Mouse (Mus musculus): ENCODE measurements around the gene Nacc1. TPM values are rescaled to one million over a fixed set of nuclear protein-coding genes. Genes with fewer than 3 reads are reported as not detected.

The Nacc1 gene
- total and polyA plus RNA-seq, 3 experiments, result 42.5 to 106 TPM; not detected in 1

DNA sequence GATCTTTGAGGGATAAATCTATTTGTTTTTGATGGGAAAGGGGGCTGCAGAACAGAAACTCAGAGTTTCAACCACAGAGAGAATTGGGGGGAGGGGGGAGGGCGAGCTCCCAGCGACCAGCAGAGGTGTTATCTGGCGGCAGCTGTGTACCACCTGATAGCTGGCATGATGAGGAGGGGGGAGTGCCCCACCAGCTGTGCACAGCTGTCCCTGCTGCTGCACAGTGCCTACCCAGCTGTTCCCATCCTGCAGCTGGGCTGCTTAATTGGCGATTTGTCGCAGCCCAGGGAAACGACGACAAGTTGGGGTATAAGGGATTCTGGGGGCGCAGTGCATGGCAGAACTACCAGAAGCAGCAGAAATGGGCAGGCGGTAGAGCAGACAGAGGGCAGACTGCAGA, 37.0 kb upstream of the Nacc1 start:
- Histone ChIP-seq H3K4me1 (ENCODE audit: control insufficient read depth in 1 of 2, insufficient read depth in 2 of 2, low read length in 2 of 2) (peaks cover 20 to 59% of the 10 kb centered on the region in 2 experiments), H3K4me3 (ENCODE audit: control insufficient read depth in 1 of 2, insufficient read depth in 1 of 2, low read depth in 2 of 2, low read length in 2 of 2) (no peak overlapping the region), H3K27ac (ENCODE audit: control insufficient read depth, low read depth, low read length) (no peak overlapping the region; the same call in 1 of the 2 replicates), H3K36me3 (ENCODE audit: control insufficient read depth in 1 of 2, insufficient read depth in 2 of 2, low read length in 2 of 2) (peaks cover 4 to 39% of the 10 kb centered on the region in 2 experiments; a peak in 3 of 4 replicates), H3K9me3 (replicated peaks; ENCODE audit: insufficient read depth, low read length) (no peaks in the 10 kb centered on the region), H3K9ac (ENCODE audit: control insufficient read depth, low read depth, low read length, poor library complexity, severe bottlenecking) (peak overlapping the region; percentile 80), H3K27me3 (ENCODE audit: control insufficient read depth in 1 of 2, insufficient read depth in 2 of 2, low read length in 2 of 2) (no peaks in the 10 kb centered on the region), H3K79me2 (ENCODE audit: control insufficient read depth, insufficient read depth, low read length, poor library complexity) (peaks cover 14% of the 10 kb centered on the region)
- TF ChIP-seq RCOR1 (IDR thresholded peaks at IDR 0.05; ENCODE audit: low read depth, low read length), result no peak
- no peak for TF ChIP-seq SMC3 (IDR thresholded peaks at IDR 0.05; ENCODE audit: low read depth, low read length)
- no peak for TF ChIP-seq E2F4 (IDR thresholded peaks at IDR 0.05; ENCODE audit: borderline replicate concordance, low read depth, low read length)
- TF ChIP-seq ZC3H11A (IDR thresholded peaks at IDR 0.05; ENCODE audit: low read depth, low read length), result no peak
- peak; percentile 61 for TF ChIP-seq TAL1 (IDR thresholded peaks at IDR 0.05; ENCODE audit: low read length)
- TF ChIP-seq POLR2AphosphoS5 (IDR thresholded peaks at IDR 0.05; ENCODE audit: borderline replicate concordance, low read depth, low read length), result no peak
- 0 out of 2 replicates have a peak, but pooled peaks have one; percentile 32 for TF ChIP-seq SIN3A (IDR thresholded peaks at IDR 0.05; ENCODE audit: low read length)
- peak; percentile 98 for TF ChIP-seq ETS1 (IDR thresholded peaks at IDR 0.05; ENCODE audit: low read depth, low read length)
- no peak for TF ChIP-seq MAFK (IDR thresholded peaks at IDR 0.05; ENCODE audit: borderline replicate concordance, low read depth, low read length)
- TF ChIP-seq USF2 (IDR thresholded peaks at IDR 0.05; ENCODE audit: borderline replicate concordance in 1 of 2, insufficient read depth in 1 of 2, low read depth in 1 of 2, low read length in 2 of 2), result no peak
- TF ChIP-seq ZNF384 (IDR thresholded peaks at IDR 0.05; ENCODE audit: low read depth, low read length), result no peak
- TF ChIP-seq GABPA (IDR thresholded peaks at IDR 0.05; ENCODE audit: low read depth, low read length), result no peak
- TF ChIP-seq MEF2A (IDR thresholded peaks at IDR 0.05; ENCODE audit: extremely low read depth, insufficient replicate concordance, low read depth, low read length, poor library complexity, severe bottlenecking), result no peak
- TF ChIP-seq POLR2AphosphoS2 (IDR thresholded peaks at IDR 0.05; ENCODE audit: low read length), result no peak
- TF ChIP-seq BHLHE40 (IDR thresholded peaks at IDR 0.05; ENCODE audit: borderline replicate concordance, low read depth, low read length), result peak; percentile 52; the same call in 1 of the 2 replicates
- no peak for TF ChIP-seq CTCF (IDR thresholded peaks at IDR 0.05 in 2 of 3, conservative IDR thresholded peaks at IDR 0.05 in 1 of 3; ENCODE audit: control insufficient read depth in 1 of 3, insufficient read depth in 1 of 3, low read depth in 2 of 3, low read length in 3 of 3, poor library complexity in 1 of 3, severe bottlenecking in 1 of 3)
- TF ChIP-seq POLR2A (IDR thresholded peaks at IDR 0.05; ENCODE audit: control insufficient read depth in 1 of 2, insufficient read depth in 1 of 2, low read depth in 1 of 2, low read length in 2 of 2, poor library complexity in 1 of 2), result no peak
- no peak for TF ChIP-seq HCFC1 (IDR thresholded peaks at IDR 0.05; ENCODE audit: low read depth, low read length)
- TF ChIP-seq NELFE (IDR thresholded peaks at IDR 0.05; ENCODE audit: low read depth, low read length), result no peak
- no peak for TF ChIP-seq ZKSCAN1 (IDR thresholded peaks at IDR 0.05; ENCODE audit: low read depth, low read length)
- TF ChIP-seq TCF12 (IDR thresholded peaks at IDR 0.05; ENCODE audit: low read depth, low read length), result peak; percentile 93
- TF ChIP-seq MAZ (IDR thresholded peaks at IDR 0.05; ENCODE audit: low read depth, low read length), result 0 out of 2 replicates have a peak, but pooled peaks have one; percentile 18
- no peak for TF ChIP-seq USF1 (IDR thresholded peaks at IDR 0.05; ENCODE audit: low read depth, low read length)
- peak in 1 of 2 experiments; percentile 62; a peak in 1 of 4 replicates for TF ChIP-seq EP300 (IDR thresholded peaks at IDR 0.05; ENCODE audit: low read depth in 1 of 2, low read length in 2 of 2)
- TF ChIP-seq MAX (IDR thresholded peaks at IDR 0.05; ENCODE audit: low read length), result no peak
- TF ChIP-seq UBTF (IDR thresholded peaks at IDR 0.05; ENCODE audit: borderline replicate concordance, insufficient read depth, low read depth, low read length), result no peak
- TF ChIP-seq GATA1 (IDR thresholded peaks at IDR 0.05; ENCODE audit: low read depth, low read length), result peak; percentile 24; the same call in 1 of the 2 replicates
- TF ChIP-seq KAT2A (conservative IDR thresholded peaks at IDR 0.05; ENCODE audit: low read depth, low read length), result no peak
- no peak for DNase-seq (ENCODE audit: low read depth, low spot score)
